Mouse (Mus musculus) liver, embryonic 14.5 days (tissue): ENCODE data around the gene Mndal. TPM values are rescaled to one million over a fixed set of nuclear protein-coding genes. Genes with fewer than 3 reads are reported as not detected.
"Not testable (repeated sequence)": the region's sequence is repeated elsewhere in the genome, so short reads cannot be mapped to it uniquely, and the experiment has no call there.

Source experiments
- ATAC-seq: fragments of 200-750 bp; cut with Nextera tagmentation; 2 replicates; pipeline ENCODE4 v1.8.0; 2017; ENCODE audit warnings: moderate number of reproducible peaks, mild to moderate bottlenecking, moderate library complexity; ENCODE audit not compliant: insufficient read depth
- DNase-seq, 3 experiments: peaks; one replicate each; pipeline ENCODE4 v3.0.0-alpha.2; 2012 to 2013; ENCODE audit warnings: low read depth in 3 of 3, low spot score in 3 of 3
- H3K27ac ChIP-seq: fragments of 300-500 bp; sonication (generic); 2 replicates; pipeline ENCODE4 v1.5.1; 2014; ENCODE audit warnings: moderate library complexity, mild to moderate bottlenecking, control low read depth, inconsistent platforms
- H3K27me3 ChIP-seq: fragments of 300-500 bp; sonication (generic); 2 replicates; pipeline ENCODE4 v1.6.1; 2014; ENCODE audit warnings: mild to moderate bottlenecking, low read length, moderate library complexity; ENCODE audit not compliant: control insufficient read depth, insufficient read depth
- H3K36me3 ChIP-seq: fragments of 300-500 bp; sonication (generic); replicated peaks from 2 replicates; pipeline ENCODE4 v1.6.1; 2014; ENCODE audit warnings: low read depth; ENCODE audit not compliant: control insufficient read depth, insufficient read depth
- H3K4me1 ChIP-seq, 2 experiments: fragments of 200-500 bp in 1 of 2; fragments of 300-500 bp in 1 of 2; sonication (generic) in 1 of 2; replicated peaks; 2 replicates each; pipeline ENCODE4 v1.6.1; 2012 to 2014; ENCODE audit warnings: antibody characterized with exemption in 1 of 2, inconsistent platforms in 1 of 2, low read length in 1 of 2; ENCODE audit not compliant: control insufficient read depth in 2 of 2, insufficient read depth in 2 of 2
- H3K4me2 ChIP-seq: fragments of 300-500 bp; sonication (generic); 2 replicates; pipeline ENCODE4 v1.6.1; 2014; ENCODE audit warnings: low read depth, mild to moderate bottlenecking, control low read depth, moderate library complexity
- H3K4me3 ChIP-seq, 2 experiments: fragments of 200-500 bp in 1 of 2; fragments of 300-500 bp in 1 of 2; sonication (generic) in 1 of 2; 2 replicates each; pipeline ENCODE4 v1.5.1; 2012 to 2014; ENCODE audit warnings: low read depth in 2 of 2, low read length in 2 of 2, mild to moderate bottlenecking in 2 of 2, control low read depth in 1 of 2, inconsistent platforms in 1 of 2, moderate library complexity in 1 of 2; ENCODE audit not compliant: insufficient read depth in 1 of 2
- H3K9ac ChIP-seq: fragments of 300-500 bp; sonication (generic); replicated peaks from 2 replicates; pipeline ENCODE4 v1.6.1; 2014; ENCODE audit warnings: mild to moderate bottlenecking, control low read depth, moderate library complexity
- H3K9me3 ChIP-seq: fragments of 300-500 bp; sonication (generic); 2 replicates; pipeline ENCODE4 v1.6.1; 2016; ENCODE audit warnings: low read length, mixed read lengths; ENCODE audit not compliant: control insufficient read depth
- CTCF ChIP-seq: IDR thresholded peaks from 2 replicates; pipeline ENCODE4 v1.5.1; 2016; ENCODE audit warnings: antibody characterized with exemption, low read depth, control low read depth
- EP300 ChIP-seq: IDR thresholded peaks from 2 replicates; pipeline ENCODE4 v1.6.1; 2016; ENCODE audit warnings: antibody characterized with exemption, low read depth
- WGBS: fragments of 180-500 bp; shearing (Covaris S2); extraction: QIAGEN DNeasy Blood & Tissue Kit; methylation state at CpG from one replicate; pipeline ENCODE4 v1.1.7; 2014; ENCODE audit not compliant: insufficient replicate concordance; 5-methylcytosine and 5-hydroxymethylcytosine counted together
- polyA plus RNA-seq, 2 experiments: library from polyadenylated mRNA; depleted of rRNA in 1 of 2; stranded (reverse) in 1 of 2; unstranded in 1 of 2; fragments of >200 nt; fragmentation: Nextera tagmentation in 1 of 2; extraction: Ambion mirVana in 1 of 2; gene quantifications; 2 replicates each; pipeline versions ENCODE4 v1.2.1 to v1.2.3; 2012 to 2014

The Mndal gene
- polyA plus RNA-seq (2012; rRNA removed) (1.0 and 2.6 TPM in 2 replicates), polyA plus RNA-seq (2014; fragmentation: Nextera tagmentation; extraction: Ambion mirVana) (2.0 and 2.8 TPM in 2 replicates)

GRCm38 (mm10) chr1:173941924-173942779 lies at the start of gene Mndal, which contains the start of gene Ifi203:
Mndal (minus strand) TSS chr1:173942491.
Ifi203 (minus strand) TSS chr1:173942672.
- DNase-seq, H3K4me1 ChIP-seq, H3K4me2 ChIP-seq, ATAC-seq, H3K36me3 ChIP-seq, H3K9me3 ChIP-seq, H3K27me3 ChIP-seq, H3K27ac ChIP-seq, H3K9ac ChIP-seq, H3K4me3 ChIP-seq: not testable (repeated sequence)
- WGBS: 30% methylated on average over 3 of the region's 3 CpGs

- not testable (repeated sequence) for DNase-seq, H3K27me3 ChIP-seq, ATAC-seq, H3K4me3 ChIP-seq, H3K36me3 ChIP-seq, H3K4me1 ChIP-seq, H3K9me3 ChIP-seq, H3K27ac ChIP-seq, H3K9ac ChIP-seq, H3K4me2 ChIP-seq
- 65% methylated on average over 6 of the region's 6 CpGs for WGBS
These were observed 40.5 kb upstream of the Mndal start, which contains the start of gene Ifi202b for GRCm38 (mm10) chr1:173982694-173983305. Ifi202b (minus strand) TSS chr1:173982744.

- H3K27ac ChIP-seq, DNase-seq, H3K4me3 ChIP-seq, H3K36me3 ChIP-seq, H3K4me1 ChIP-seq, ATAC-seq, H3K9ac ChIP-seq, H3K9me3 ChIP-seq, H3K27me3 ChIP-seq, H3K4me2 ChIP-seq: not testable (repeated sequence)
- 40% methylated on average over 3 of the region's 3 CpGs for WGBS
These were observed 38.7 kb upstream of the Mndal start for GRCm38 (mm10) chr1:173981038-173981437.

GRCm38 (mm10) chr1:173977622-173978021 lies 35.3 kb upstream of the Mndal start:
- Histone ChIP-seq H3K4me2 (no peak overlapping the region), H3K36me3 (no peaks in the 10 kb centered on the region), H3K9ac (no peak overlapping the region), H3K27ac (no peak overlapping the region), H3K9me3 (no peaks in the 10 kb centered on the region), H3K27me3 (no peaks in the 10 kb centered on the region), H3K4me1 (no peaks in the 10 kb centered on the region), H3K4me3 (no peak overlapping the region)
- TF ChIP-seq EP300: no peak
- no peak for TF ChIP-seq CTCF
- ATAC-seq (no peak), DNase-seq (no peak)

GRCm38 (mm10) chr1:173973111-173973510 lies 30.8 kb upstream of the Mndal start:
- H3K36me3 ChIP-seq: no peaks in the 10 kb centered on the region
- no peaks in the 10 kb centered on the region for H3K27me3 ChIP-seq

GRCm38 (mm10) chr1:173961491-173961890 lies 19.2 kb upstream of the Mndal start:
- not testable (repeated sequence) for H3K4me1 ChIP-seq, H3K27me3 ChIP-seq, H3K27ac ChIP-seq, H3K4me2 ChIP-seq, H3K36me3 ChIP-seq, H3K4me3 ChIP-seq, H3K9ac ChIP-seq, H3K9me3 ChIP-seq, ATAC-seq, DNase-seq
- WGBS: 68% methylated on average over 1 of the region's 1 CpGs

More at GRCm38 (mm10) chr1:173973111-173973510, 30.8 kb upstream of the Mndal start:
- no peak overlapping the region for H3K4me3 ChIP-seq
- no peak overlapping the region for H3K9ac ChIP-seq
- no peaks in the 10 kb centered on the region for H3K9me3 ChIP-seq
- no peaks in the 10 kb centered on the region for H3K4me1 ChIP-seq
- TF ChIP-seq CTCF (no peak), EP300 (no peak)
- H3K4me2 ChIP-seq: no peak overlapping the region
- ATAC-seq (no peak), DNase-seq (no peak)
- no peak overlapping the region for H3K27ac ChIP-seq

GRCm38 (mm10) chr1:173959998-173960397 lies 17.7 kb upstream of the Mndal start:
- H3K27me3 ChIP-seq, H3K9ac ChIP-seq, H3K36me3 ChIP-seq, H3K4me1 ChIP-seq, H3K4me3 ChIP-seq, ATAC-seq, H3K9me3 ChIP-seq, DNase-seq, H3K4me2 ChIP-seq, H3K27ac ChIP-seq: not testable (repeated sequence)
- 66% methylated on average over 3 of the region's 3 CpGs for WGBS
